Mouse (Mus musculus) heart, adult 8-10 months (tissue): ENCODE measurements around the gene Hnrnpa3. TPM values are rescaled to one million over a fixed set of nuclear protein-coding genes. Genes with fewer than 3 reads are reported as not detected.

Source experiments
- DNase-seq: peaks from one replicate; pipeline ENCODE4 v3.0.0; 2022; ENCODE audit warnings: low spot score
- microRNA-seq: library from miRNA; unstranded; fragments of <30 nt; microRNA quantifications from one replicate; pipeline ENCODE4 v1.2.0, GENCODE M21; 2022
- total RNA-seq, 4 experiments: library from RNA; stranded (reverse); gene quantifications; 2 replicates each; pipeline ENCODE4 v1.2.4; 2022

Gene Hnrnpa3
- total RNA-seq, 4 experiments from 2014 or later = 132 to 185 (median 159) TPM

- peak; percentile 96 for DNase-seq
Observed at GRCm38 (mm10) chr2:75703375-75704181, 44.5 kb downstream of the Hnrnpa3 start.

- peak; percentile 99 for DNase-seq
Observed at GRCm38 (mm10) chr2:75704234-75705161, 45.4 kb downstream of the Hnrnpa3 start, which contains the start of gene Nfe2l2. Gene Nfe2l2, minus strand, starts transcription at chr2:75704641.

GRCm38 (mm10) chr2:75705162-75705752, 46.2 kb downstream of the Hnrnpa3 start:
- DNase-seq = no peak

- DNase-seq = no peak
Observed at GRCm38 (mm10) chr2:75706435-75706834, 47.4 kb downstream of the Hnrnpa3 start.

- DNase-seq = no peak
Observed at GRCm38 (mm10) chr2:75707420-75707819, 48.4 kb downstream of the Hnrnpa3 start.

- no peak for DNase-seq
Observed at GRCm38 (mm10) chr2:75713083-75713482, 54.0 kb downstream of the Hnrnpa3 start.

GRCm38 (mm10) chr2:75714766-75715165, 55.7 kb downstream of the Hnrnpa3 start:
- DNase-seq = no peak

GRCm38 (mm10) chr2:75716046-75717016, 57.3 kb downstream of the Hnrnpa3 start:
- no peak for DNase-seq

Small RNA genes within 50 kb of the gene (microRNA-seq; reads per million reads assigned to microRNA genes)
- not detected for gene Gm24574

Other genes starting within 250 kb of the Hnrnpa3 start
- 10 to 100 TPM; 57.9 to 75.1 (median 64.5) TPM for gene Nfe2l2, start 45.4 kb downstream of the Hnrnpa3 start, total RNA-seq
- gene Agps, start 172.9 kb downstream of the Hnrnpa3 start, total RNA-seq = 10 to 100 TPM; 26.4 to 32.0 (median 27.2) TPM